Mouse (Mus musculus) hindbrain, embryonic 12.5 days (tissue): ENCODE measurements around the gene Grik3. TPM values are rescaled to one million over a fixed set of nuclear protein-coding genes. Genes with fewer than 3 reads are reported as not detected.
A peak's percentile ranks its signal among the peaks of the same experiment; 100 is the strongest.

Experiments
- ATAC-seq: fragments of 200-750 bp; cut with Nextera tagmentation; 2 replicates; pipeline ENCODE4 v1.8.0; 2017; ENCODE audit warnings: moderate TSS enrichment; ENCODE audit not compliant: low FRiP score
- H3K27ac ChIP-seq: fragments of 300-500 bp; sonication (generic); 2 replicates; pipeline ENCODE4 v1.5.1; 2016; ENCODE audit warnings: mild to moderate bottlenecking
- H3K27me3 ChIP-seq: fragments of 300-500 bp; sonication (generic); 2 replicates; pipeline ENCODE4 v1.6.1; 2016; ENCODE audit warnings: mild to moderate bottlenecking
- H3K36me3 ChIP-seq: fragments of 300-500 bp; sonication (generic); 2 replicates; pipeline ENCODE4 v1.6.1; 2016; ENCODE audit warnings: mild to moderate bottlenecking
- H3K4me1 ChIP-seq: fragments of 300-500 bp; sonication (generic); 2 replicates; pipeline ENCODE4 v1.6.1; 2016
- H3K4me2 ChIP-seq: fragments of 300-500 bp; sonication (generic); replicated peaks from 2 replicates; pipeline ENCODE4 v1.6.1; 2016; ENCODE audit warnings: mild to moderate bottlenecking
- H3K4me3 ChIP-seq: fragments of 300-500 bp; sonication (generic); 2 replicates; pipeline ENCODE4 v1.5.1; 2016; ENCODE audit warnings: mild to moderate bottlenecking
- H3K9ac ChIP-seq: fragments of 300-500 bp; sonication (generic); 2 replicates; pipeline ENCODE4 v1.6.1; 2016; ENCODE audit warnings: mild to moderate bottlenecking, moderate library complexity
- H3K9me3 ChIP-seq: fragments of 300-500 bp; sonication (generic); replicated peaks from 2 replicates; pipeline ENCODE4 v1.6.1; 2016; ENCODE audit warnings: mild to moderate bottlenecking
- WGBS: fragments of 180-500 bp; shearing (Covaris S2); methylation state at CpG from one replicate; pipeline ENCODE4 v1.1.7; 2016; 5-methylcytosine and 5-hydroxymethylcytosine counted together
- polyA plus RNA-seq: library from polyadenylated mRNA; unstranded; fragments of >200 nt; fragmentation: Nextera tagmentation; extraction: Ambion mirVana; gene quantifications from 2 replicates; pipeline ENCODE4 v1.2.1, GENCODE M21; 2016

Grik3 gene
- polyA plus RNA-seq, 1 experiment from 2014 or later = 3.8 TPM

DNA sequence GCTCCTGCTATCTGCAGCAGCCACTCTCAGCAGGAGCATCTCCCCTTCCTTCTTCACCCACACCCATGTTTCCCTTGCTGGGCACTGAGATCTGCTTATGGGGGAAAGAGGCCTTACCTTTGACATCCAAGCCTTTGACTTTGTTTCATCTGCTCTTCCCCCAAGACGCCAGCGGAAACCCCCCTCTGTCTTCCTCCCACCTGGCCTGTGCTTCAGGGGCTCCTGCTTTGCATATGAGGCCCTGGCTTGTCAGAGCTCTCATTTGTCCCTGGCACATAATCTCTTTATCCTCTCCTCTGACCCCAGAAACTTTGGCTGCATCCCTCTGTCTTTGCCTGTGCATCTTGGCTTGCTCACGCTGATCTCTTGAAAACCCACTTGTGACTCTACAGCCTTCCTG is 9.2 kb upstream of the Grik3 start:
- Histone ChIP-seq H3K4me1 (peaks cover 44% of the 10 kb centered on the region), H3K4me2 (no peak overlapping the region), H3K9ac (no peak overlapping the region), H3K27me3 (peaks cover 62% of the 10 kb centered on the region), H3K4me3 (no peak overlapping the region), H3K27ac (no peak overlapping the region), H3K9me3 (no peaks in the 10 kb centered on the region), H3K36me3 (no peaks in the 10 kb centered on the region)
- no peak for ATAC-seq
- WGBS = 37% methylated on average over 3 of the region's 3 CpGs

DNA sequence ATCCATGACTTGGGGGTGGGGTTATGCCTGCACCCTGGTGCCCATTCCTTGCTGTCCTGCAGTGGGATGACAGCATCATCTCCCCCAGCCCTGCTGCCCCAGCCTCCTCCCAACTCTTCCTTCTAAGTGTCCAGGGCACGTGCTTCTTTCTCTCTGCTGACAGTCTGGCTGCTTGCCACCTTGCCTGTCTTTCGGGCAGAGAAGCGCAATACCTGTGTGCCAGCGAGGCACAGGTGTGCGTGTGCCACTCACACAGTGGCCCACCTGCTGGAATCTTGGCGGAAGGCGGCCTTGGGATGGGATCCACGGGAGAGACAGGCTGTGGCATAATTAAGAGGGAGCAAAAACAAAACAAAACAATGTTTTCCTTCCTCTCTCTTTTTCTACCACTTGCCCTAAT is 6.4 kb upstream of the Grik3 start:
- Histone ChIP-seq H3K9ac (no peak overlapping the region), H3K9me3 (no peaks in the 10 kb centered on the region), H3K4me2 (no peak overlapping the region), H3K4me3 (no peak overlapping the region), H3K27me3 (peaks cover 84% of the 10 kb centered on the region), H3K4me1 (peaks cover 58% of the 10 kb centered on the region), H3K36me3 (no peaks in the 10 kb centered on the region), H3K27ac (no peak overlapping the region)
- ATAC-seq = no peak
- WGBS = 35% methylated on average over 8 of the region's 8 CpGs

DNA sequence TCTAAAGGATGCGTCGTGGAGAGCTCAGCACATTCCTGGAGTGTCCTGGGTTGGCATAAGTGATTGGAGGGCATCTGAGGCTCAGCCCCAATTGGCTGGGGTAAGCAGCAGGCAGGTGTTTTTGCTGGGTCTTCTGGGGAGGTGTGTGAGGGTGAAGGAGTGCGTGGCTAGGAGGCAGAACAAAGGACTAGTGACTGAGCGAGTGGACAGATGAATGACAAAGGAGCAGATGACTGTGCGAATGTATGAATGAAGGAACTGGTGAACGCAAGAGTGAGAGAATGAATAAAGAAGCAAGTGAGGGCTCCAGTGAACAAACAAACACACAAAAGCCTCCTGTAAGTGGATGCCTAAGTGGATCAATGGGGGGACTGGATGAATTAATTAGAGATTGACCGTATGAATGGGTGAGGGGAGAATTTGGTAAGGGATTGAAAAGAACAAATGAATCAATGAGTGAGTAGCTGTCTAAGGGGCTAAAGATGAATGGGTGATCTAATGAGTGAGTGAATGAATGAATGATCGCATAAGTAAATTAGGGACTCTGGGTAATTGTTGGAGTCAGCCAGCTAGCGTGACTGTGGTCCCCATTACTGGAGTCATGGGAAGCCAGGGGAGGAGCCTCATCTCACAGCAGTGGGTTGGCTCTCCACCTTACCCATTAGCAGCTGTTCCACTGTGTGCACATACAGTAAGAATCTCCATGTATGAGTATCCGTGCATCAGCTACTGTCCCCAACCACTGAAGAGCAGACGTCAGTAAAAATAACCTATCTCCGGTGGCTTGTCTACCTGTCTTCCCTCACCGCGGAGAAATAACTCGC is 4.9 kb upstream of the Grik3 start:
- H3K27ac ChIP-seq = no peak overlapping the region
- no peak for ATAC-seq
- 24% methylated on average over 15 of the region's 15 CpGs for WGBS
- no peaks in the 10 kb centered on the region for H3K36me3 ChIP-seq
- peaks cover 69% of the 10 kb centered on the region for H3K4me1 ChIP-seq
- H3K9ac ChIP-seq = no peak overlapping the region
- H3K4me3 ChIP-seq = no peak overlapping the region
- no peaks in the 10 kb centered on the region for H3K9me3 ChIP-seq
- H3K4me2 ChIP-seq = no peak overlapping the region
- H3K27me3 ChIP-seq = peaks cover 93% of the 10 kb centered on the region

DNA sequence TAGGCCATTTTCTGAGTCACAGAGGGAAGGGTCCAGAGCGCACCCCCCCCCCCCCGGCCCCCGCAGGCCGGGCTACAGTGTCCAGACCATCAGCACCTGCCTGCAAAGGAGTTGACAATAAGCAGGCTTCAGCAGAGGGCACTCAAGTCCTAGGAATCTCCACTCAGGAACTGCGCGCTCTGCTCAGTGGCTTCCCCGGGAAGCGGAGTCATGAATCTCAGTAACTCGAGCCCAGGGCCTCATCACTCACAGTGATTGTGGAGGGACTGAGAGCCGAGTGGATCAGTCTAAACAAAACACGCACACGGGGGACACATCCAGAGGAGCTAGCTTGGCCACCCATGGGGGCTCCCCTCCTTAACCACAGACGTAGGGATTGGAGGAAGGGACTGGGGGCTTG is 3.9 kb upstream of the Grik3 start:
- H3K9ac ChIP-seq = no peak overlapping the region
- H3K27ac ChIP-seq = 0 out of 2 replicates have a peak overlapping the region, but pooled peaks have one; percentile 5
- 0% methylated on average over 13 of the region's 13 CpGs for WGBS
- no peak overlapping the region for H3K4me2 ChIP-seq
- peaks cover 93% of the 10 kb centered on the region for H3K27me3 ChIP-seq
- H3K9me3 ChIP-seq = no peaks in the 10 kb centered on the region
- H3K4me1 ChIP-seq = peaks cover 75% of the 10 kb centered on the region
- H3K4me3 ChIP-seq = no peak overlapping the region
- ATAC-seq = no peak
- H3K36me3 ChIP-seq = no peaks in the 10 kb centered on the region

DNA sequence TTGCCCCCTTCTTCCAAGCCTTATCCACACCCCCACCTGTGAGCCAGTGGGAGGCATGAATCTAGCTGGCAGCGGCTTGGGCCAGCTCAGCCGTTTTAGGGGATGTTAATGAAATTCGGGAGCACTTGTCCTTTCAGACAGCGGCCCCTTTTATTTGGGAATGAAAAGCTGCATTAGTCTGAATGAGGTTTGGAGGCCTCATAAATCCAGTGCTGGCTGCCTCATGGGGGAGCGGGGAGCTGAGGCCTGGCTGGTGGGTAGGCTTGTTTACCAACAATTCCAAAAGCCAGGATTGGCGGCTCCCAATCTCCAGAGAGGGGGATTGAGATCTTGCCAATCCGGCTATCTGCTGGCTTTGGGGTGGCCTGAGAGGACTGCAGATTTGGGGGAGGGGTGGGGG is 3.5 kb upstream of the Grik3 start:
- peaks cover 94% of the 10 kb centered on the region for H3K27me3 ChIP-seq
- H3K36me3 ChIP-seq = no peaks in the 10 kb centered on the region
- no peak overlapping the region for H3K4me3 ChIP-seq
- 2% methylated on average over 7 of the region's 7 CpGs for WGBS
- H3K27ac ChIP-seq = 0 out of 2 replicates have a peak overlapping the region, but pooled peaks have one; percentile 5
- no peak for ATAC-seq
- H3K9me3 ChIP-seq = no peaks in the 10 kb centered on the region
- no peak overlapping the region for H3K9ac ChIP-seq
- H3K4me2 ChIP-seq = peak overlapping the region; percentile 84; the same call in 1 of the 2 replicates
- peaks cover 75% of the 10 kb centered on the region for H3K4me1 ChIP-seq

DNA sequence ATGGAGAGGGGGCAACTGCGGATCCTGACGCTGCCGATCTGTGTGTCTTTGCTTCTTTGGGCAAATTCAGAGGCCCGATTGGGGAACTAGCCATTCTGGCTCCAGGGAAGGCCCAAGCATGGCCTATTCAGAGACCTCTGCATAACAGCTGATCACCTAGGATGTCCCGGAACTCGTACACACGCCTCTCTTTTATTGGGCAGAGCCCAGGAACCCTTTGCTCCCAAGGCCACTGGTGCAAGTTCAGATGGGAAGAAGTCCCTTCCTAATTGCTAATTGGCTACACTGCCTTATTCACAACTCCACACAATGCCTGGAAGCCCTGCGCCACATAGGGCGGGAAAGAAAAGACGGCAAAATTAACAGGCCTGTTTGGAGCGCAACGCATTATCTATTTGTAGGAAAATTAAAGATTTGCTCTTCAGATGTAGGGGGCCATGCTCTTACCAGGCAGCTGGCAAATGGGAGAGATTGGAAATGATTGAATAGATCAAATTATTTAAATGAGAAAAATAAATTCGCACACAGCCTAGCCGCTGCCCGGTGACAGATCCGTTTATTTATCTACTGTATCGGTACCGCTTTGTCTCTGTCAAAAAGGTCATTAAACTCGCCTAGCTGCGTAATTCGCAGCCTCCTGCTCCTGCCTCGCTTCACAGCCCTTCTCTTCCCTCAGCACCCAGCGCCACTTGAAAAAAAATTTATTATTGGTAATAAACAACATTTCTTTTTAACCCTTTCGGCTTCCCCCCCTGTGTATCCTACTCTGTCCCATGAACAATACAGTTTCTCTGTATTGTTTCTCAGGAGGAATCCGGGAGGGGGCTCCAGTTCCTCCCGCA is 1.5 kb upstream of the Grik3 start:
- peak overlapping the region; percentile 84 for H3K4me2 ChIP-seq
- H3K27ac ChIP-seq = peak overlapping the region; percentile 94
- no peaks in the 10 kb centered on the region for H3K9me3 ChIP-seq
- ATAC-seq = no peak
- peak overlapping the region; percentile 62 for H3K4me3 ChIP-seq
- 1% methylated on average over 26 of the region's 26 CpGs for WGBS
- peak overlapping the region; percentile 84; the same call in 1 of the 2 replicates for H3K9ac ChIP-seq
- peaks cover 94% of the 10 kb centered on the region for H3K27me3 ChIP-seq
- no peaks in the 10 kb centered on the region for H3K36me3 ChIP-seq
- peaks cover 87% of the 10 kb centered on the region for H3K4me1 ChIP-seq

DNA sequence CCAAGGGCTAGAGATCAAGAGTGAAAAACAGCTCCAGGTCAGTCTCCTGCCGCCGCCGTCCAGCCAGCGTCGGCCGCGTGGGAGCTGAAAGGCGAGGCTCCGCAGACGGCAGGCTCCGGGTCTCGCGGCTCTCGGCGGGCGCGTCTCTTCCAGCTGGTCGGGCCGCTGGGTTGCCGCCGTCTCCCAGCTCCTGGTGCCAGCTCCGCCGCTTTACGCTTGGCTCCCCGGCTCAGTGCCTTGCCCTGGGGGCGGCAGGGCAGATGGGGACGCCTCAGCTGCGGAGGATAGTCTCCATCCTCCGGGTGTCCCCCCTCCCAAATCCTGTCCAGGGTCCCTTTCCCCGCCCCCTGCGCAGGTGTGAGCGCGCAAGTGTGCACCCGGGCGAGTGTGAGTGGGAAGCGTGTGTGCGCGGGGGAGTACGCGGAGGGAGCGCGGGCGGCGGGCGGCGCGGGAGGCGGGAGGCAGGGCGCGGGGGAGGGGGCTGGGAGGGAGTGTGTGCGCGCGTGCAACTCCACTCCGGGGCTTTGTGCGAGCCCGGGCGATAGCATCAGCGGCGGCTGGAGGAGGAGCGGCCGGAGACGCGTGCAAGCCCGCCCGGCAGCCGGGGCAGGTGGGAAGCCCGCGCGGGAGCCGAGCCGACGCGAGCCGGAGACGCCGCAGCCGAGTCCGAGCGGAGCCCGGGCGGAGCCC is 454 bp upstream of the Grik3 start:
- H3K9ac ChIP-seq = peak overlapping the region; percentile 84
- WGBS = under 1% methylated on average over 67 of the region's 81 CpGs
- H3K4me2 ChIP-seq = peak overlapping the region; percentile 84
- ATAC-seq = peak; percentile 55
- H3K36me3 ChIP-seq = no peaks in the 10 kb centered on the region
- no peaks in the 10 kb centered on the region for H3K9me3 ChIP-seq
- H3K27ac ChIP-seq = peak overlapping the region; percentile 94
- peaks cover 94% of the 10 kb centered on the region for H3K27me3 ChIP-seq
- peak overlapping the region; percentile 62 for H3K4me3 ChIP-seq
- H3K4me1 ChIP-seq = peaks cover 92% of the 10 kb centered on the region

DNA sequence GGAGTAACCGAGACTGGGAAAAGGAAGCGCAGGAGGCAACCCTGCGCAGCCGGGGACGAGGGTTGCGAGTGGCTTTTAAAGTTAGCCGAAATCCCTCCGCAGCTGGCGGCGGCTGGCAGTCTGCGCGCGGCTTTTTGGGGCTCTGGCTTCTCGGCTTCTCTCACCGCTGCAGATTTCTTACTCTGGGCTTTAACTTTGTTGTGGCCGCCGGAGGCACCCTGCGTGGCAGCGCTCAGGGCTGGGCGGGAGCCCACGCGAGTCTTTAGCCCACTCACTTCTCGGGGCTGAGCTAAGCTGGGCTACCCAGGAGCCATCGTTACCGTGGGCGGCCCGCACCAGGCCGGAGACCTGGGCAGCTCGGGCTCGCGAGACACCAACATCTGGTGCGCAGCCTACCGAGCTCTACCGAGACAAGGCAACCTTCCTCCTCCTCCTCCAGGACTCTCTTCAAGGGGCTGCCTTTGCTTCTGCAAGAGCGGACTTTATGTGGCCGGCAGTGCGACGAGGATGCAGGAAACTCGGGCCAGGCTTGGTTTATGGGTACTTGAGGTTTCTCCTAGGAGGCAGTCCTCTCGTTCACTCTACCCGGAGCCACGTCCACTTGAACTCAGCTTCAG is 1.1 kb downstream of the Grik3 start:
- H3K9ac ChIP-seq = peak overlapping the region; percentile 84
- no peaks in the 10 kb centered on the region for H3K36me3 ChIP-seq
- ATAC-seq = no peak
- no peaks in the 10 kb centered on the region for H3K9me3 ChIP-seq
- H3K4me2 ChIP-seq = peak overlapping the region; percentile 84
- H3K4me1 ChIP-seq = peaks cover 78% of the 10 kb centered on the region
- under 1% methylated on average over 42 of the region's 42 CpGs for WGBS
- peak overlapping the region; percentile 94 for H3K27ac ChIP-seq
- peaks cover 94% of the 10 kb centered on the region for H3K27me3 ChIP-seq
- H3K4me3 ChIP-seq = peak overlapping the region; percentile 62

DNA sequence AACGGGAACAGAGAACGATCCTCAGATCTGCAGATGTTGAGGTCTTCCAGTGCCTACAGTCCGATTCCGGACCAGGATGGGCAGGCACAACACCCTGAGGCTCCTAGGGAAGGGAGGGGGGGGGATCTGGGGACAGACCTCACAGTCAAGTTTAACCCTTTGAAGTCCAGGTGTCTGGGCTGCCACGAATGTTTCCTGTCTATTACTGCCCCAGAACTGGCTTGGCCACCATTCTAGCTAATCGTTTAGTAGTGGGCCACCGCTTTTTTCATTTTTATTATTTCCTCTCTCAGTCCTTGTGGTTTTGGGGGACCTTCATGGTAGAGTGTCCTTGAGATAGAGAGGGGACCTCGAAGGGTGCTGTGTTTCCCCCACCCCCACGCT is 1.6 kb downstream of the Grik3 start:
- no peaks in the 10 kb centered on the region for H3K36me3 ChIP-seq
- WGBS = 16% methylated on average over 9 of the region's 9 CpGs
- H3K27me3 ChIP-seq = peaks cover 94% of the 10 kb centered on the region
- peak overlapping the region; percentile 84 for H3K9ac ChIP-seq
- H3K27ac ChIP-seq = peak overlapping the region; percentile 94
- peak overlapping the region; percentile 62 for H3K4me3 ChIP-seq
- no peaks in the 10 kb centered on the region for H3K9me3 ChIP-seq
- no peak for ATAC-seq
- peaks cover 78% of the 10 kb centered on the region for H3K4me1 ChIP-seq
- H3K4me2 ChIP-seq = peak overlapping the region; percentile 84

DNA sequence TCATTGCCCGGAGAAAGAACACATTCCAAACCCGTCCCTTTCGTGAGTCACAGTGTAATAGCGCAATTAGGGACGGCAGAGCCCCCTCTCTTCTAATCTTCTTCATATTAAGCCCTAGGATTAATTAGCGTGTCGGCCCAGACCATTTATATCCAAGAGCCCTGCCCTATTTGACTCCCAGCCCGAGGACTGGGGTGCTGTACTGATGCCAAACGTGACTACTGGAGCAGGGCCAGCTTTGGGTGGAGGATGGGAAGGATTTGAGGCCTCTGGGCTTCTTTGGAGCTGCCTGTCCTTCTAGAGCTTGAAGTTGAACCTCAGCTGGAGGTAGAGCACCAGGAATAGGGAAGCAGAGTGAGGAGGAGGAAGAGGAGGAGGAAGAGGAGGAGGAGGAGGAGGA is 2.2 kb downstream of the Grik3 start:
- Histone ChIP-seq H3K9ac (peak overlapping the region; percentile 84), H3K27me3 (peaks cover 94% of the 10 kb centered on the region), H3K9me3 (no peaks in the 10 kb centered on the region), H3K4me1 (peaks cover 73% of the 10 kb centered on the region), H3K4me3 (peak overlapping the region; percentile 62), H3K27ac (peak overlapping the region; percentile 94), H3K4me2 (peak overlapping the region; percentile 84), H3K36me3 (no peaks in the 10 kb centered on the region)
- 18% methylated on average over 9 of the region's 9 CpGs for WGBS
- ATAC-seq = no peak

DNA sequence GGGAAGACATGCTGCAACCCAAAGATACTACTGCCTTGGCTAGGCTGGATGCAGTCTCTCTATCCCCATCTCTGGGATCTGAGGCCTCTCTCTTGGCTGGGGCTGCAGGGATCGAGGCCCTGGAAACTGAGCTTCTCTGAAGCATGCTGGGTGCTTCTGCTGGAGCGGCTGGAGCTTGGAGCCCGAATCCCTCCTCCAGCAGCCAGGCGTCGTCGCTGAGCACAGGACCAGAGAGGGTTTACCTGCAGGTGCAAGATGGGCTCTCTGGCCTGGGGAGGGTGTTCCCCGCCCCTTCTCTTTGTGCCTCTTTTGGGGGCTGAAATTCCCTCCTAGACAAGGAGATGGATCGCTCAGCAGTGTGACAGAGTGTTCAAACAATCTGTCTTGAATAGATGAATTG is 2.6 kb downstream of the Grik3 start:
- Histone ChIP-seq H3K9me3 (no peaks in the 10 kb centered on the region), H3K36me3 (no peaks in the 10 kb centered on the region), H3K4me1 (peaks cover 73% of the 10 kb centered on the region), H3K27me3 (peaks cover 94% of the 10 kb centered on the region), H3K4me2 (peak overlapping the region; percentile 84), H3K27ac (peak overlapping the region; percentile 94), H3K9ac (peak overlapping the region; percentile 84; the same call in 1 of the 2 replicates), H3K4me3 (peak overlapping the region; percentile 62)
- no peak for ATAC-seq
- WGBS = 3% methylated on average over 8 of the region's 8 CpGs
